Mouse (Mus musculus): ENCODE data around the gene Hmga1. TPM values are rescaled to one million over a fixed set of nuclear protein-coding genes. Genes with fewer than 3 reads are reported as not detected.

Hmga1 gene
- total RNA-seq, 2 experiments from 2014 or later, result 35.1 to 35.6 TPM

DNA sequence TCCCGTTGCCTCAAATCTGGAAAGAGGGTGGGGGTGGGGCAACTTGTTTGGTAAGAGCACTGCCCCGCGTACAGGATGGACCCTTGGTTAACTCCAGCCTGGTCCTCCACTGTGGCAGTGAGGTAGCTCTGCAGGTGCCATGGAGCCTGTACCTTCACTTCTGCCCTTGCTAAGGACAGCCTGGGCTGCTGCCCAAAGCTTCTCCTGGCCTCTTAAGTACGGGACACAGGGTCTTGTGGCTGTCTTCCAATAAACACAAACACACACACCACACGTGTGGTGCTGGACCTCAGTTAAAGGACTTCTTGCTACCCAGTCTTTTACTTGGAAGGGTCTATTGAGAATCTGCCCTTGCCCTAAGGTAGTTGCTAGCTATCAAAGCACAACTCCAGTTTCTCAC, 2.5 kb downstream of the Hmga1 start:
- no peak for DNase-seq (ENCODE audit: low spot score in 2 of 2)

DNA sequence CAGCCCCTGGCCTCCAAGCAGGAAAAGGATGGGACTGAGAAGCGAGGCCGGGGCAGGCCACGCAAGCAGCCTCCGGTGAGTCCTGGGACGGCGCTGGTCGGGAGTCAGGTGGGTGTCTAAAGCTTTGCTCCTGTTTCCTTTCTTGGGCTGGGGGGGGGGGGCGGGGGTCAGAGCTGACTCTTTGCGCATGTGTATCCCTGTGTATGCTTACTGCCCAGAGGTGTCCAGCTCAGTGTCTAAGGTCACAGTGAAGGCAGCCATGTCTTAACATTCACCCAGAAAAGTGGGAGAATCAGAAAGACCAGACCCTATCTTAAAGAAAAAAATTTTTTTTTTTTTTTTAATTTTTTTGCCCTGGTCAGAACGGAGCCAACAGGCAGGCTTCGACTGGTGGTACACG, 3.3 kb downstream of the Hmga1 start:
- no peak for DNase-seq (ENCODE audit: low spot score in 2 of 2)

GRCm38 (mm10) chr17:27560926-27561480, 4.7 kb downstream of the Hmga1 start:
- no peak for DNase-seq (ENCODE audit: low spot score in 2 of 2)

DNA sequence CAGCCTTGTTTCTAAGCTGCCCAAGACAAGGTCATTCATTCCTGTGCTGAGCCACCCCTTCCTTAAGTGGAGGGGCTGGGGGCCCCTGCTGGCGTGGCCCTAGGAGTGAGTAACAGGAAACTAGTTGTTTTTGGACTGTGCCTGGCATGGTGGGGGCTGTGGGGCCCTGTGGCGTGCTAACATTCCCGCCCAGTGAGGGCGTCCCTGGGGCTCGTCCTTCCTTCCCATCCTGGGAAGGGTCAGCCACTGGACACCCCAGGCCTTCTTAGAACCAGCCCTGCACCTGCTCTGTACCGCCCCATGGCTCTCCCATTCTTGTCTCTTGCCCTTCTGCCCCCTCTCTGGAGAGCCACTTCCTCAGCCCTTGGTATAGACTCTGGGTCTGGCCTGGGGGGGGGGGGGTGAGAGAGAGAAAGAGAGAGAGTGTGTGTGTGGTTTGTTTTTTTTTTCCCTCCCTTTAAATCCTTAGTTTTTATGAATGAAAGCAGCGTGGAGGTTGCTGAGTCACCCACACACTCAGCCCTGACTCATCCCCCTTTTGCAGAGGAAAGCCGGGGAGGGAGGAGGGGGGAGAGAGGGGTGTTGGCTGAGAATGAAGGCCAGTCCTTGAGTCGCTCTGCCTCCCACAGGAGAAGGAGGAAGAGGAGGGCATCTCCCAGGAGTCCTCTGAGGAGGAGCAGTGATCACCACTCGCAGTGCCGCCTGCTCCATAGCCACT, 5.7 kb downstream of the Hmga1 start:
- no peak for DNase-seq (ENCODE audit: low spot score in 2 of 2)

GRCm38 (mm10) chr17:27563771-27564244, 7.5 kb downstream of the Hmga1 start:
- DNase-seq (ENCODE audit: low spot score in 2 of 2), result no peak

DNA sequence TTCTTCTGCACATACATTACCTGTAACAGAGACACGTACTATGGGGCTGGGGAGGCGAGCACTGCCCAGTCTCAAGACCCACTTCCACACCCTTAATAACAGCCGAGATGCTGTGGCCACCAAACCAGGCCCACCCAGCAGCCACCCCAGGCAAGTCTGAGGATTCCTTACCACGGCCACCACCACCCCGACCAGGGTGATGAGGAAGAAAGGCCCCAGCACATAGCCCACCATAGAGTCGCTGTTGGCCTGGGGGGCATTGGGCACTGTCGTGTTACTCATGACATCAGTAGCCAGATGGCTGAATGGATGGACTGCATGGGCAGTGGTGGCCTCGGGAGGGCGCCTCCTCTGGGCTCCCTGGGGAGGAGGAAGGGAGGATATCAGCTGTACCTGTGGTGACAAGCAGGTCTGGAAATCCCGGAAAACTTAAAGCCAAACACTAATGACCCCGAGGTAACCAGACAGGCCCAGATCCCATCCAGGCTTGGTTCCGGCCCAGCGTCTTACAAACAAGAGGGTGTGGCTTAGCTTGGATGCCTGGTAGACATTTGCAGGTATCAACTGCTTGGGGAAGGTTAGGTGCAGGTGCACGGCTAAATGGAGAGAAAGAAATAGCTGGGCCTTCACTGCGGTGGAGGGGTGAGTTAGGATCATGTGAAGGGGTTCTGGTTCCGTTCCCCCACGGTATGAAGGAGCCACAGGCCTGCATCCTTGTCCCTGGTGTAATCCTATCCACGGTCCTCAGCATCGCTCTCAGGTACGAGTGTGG, 8.3 kb downstream of the Hmga1 start:
- DNase-seq (ENCODE audit: low spot score in 2 of 2), result peak in 1 of 2 experiments; percentile 47

DNA sequence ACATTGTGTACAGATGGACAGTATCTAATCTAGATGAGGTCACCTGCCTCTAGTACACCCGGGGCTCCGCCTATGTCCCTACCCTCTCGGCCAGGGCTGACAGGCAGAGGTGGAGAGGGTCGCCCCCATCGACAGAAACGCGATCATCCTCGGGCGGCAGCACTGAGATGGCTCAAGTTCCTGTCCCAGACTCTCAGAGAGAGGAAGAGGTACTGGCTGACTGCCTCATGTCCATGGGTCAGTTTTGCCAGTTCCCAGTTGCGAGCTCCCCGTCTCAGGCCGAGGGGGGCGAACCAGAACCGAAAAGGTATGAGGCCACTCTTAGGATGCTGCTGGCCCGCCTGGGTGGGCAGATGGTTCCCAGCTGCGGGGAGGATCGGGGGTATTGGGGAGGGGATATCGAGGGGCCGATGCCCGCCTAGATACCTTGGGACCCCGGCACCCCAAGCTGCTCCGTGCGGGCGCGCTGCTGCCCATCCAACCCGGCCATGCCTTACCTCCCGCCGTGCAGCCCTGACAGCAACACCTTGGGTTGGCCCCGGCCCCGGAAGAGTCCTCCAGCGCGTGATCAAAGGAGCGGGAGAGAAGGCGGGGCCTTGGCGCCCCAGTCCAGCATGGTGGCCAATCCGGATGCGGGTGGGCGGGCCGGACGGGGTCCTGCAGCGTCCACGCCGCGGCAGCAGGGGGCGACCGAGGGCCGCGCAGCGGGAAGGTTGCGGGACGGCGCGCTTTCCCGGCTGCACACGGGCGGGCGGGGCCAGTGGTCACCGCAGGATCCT, 9.1 kb downstream of the Hmga1 start, which contains the start of gene AI413582:
TSS of gene AI413582 (minus strand) at position 594 of the 779 bp plus-strand sequence.
- peak; percentile 98 to 99 for DNase-seq (ENCODE audit: low spot score in 2 of 2)

GRCm38 (mm10) chr17:27565942-27566267, 9.6 kb downstream of the Hmga1 start:
- no peak for DNase-seq (ENCODE audit: low spot score in 2 of 2)

DNA sequence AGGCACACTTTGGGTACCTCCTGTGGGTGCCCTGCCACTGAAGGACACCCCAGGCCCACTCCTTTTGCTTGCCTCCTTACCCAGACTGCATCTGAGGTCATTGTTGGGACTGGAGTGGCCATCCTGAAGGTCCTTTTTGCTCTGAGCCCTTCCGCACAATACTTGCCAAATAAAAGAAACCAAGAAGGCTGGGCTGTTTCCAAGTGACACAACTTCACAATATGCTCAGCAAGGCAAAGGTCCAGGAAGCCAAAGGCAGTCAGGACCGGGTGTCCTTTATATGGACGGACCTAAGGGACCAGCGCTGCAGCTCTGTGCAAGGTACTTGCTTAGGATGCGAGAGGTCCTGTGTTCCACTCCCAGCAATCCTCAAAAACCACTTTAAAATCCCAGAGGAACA, 11.9 kb downstream of the Hmga1 start:
- no peak for DNase-seq (ENCODE audit: low spot score in 2 of 2)

GRCm38 (mm10) chr17:27571315-27571714, 15.0 kb downstream of the Hmga1 start:
- no peak for DNase-seq (ENCODE audit: low spot score in 2 of 2)

DNA sequence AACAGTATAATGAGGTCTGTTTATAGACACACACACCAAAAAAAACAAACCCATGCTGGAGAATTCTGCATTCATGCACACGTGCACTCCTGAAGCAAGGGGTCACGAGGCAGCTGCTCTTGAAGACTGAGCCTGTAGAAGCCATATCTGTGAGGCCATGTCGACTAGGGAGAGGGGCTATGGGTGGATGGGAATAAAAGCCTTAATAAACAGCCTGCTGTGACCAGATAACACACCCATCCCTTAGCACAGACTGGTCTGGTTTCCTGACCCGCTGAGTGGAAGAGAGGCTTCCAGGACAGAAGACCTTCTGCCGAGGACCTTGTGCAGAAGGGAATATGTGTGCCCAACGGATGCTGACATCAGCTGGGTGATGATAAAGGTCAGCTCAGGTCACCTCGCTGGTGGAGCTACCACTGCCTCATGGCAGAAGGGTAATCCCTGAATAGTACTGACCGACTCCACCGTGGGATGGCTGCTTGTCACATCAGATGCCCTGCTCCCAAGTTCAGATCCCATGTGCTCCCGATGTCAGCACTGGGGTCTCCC, 17.5 kb downstream of the Hmga1 start:
- DNase-seq (ENCODE audit: low spot score in 2 of 2), result no peak

- peak; percentile 70 to 84 for DNase-seq (ENCODE audit: low spot score in 2 of 2)
Observed at GRCm38 (mm10) chr17:27574470-27575115, 18.3 kb downstream of the Hmga1 start.

GRCm38 (mm10) chr17:27575116-27575776, 18.9 kb downstream of the Hmga1 start:
- DNase-seq (ENCODE audit: low spot score in 2 of 2), result peak in 1 of 2 experiments; percentile 41

DNA sequence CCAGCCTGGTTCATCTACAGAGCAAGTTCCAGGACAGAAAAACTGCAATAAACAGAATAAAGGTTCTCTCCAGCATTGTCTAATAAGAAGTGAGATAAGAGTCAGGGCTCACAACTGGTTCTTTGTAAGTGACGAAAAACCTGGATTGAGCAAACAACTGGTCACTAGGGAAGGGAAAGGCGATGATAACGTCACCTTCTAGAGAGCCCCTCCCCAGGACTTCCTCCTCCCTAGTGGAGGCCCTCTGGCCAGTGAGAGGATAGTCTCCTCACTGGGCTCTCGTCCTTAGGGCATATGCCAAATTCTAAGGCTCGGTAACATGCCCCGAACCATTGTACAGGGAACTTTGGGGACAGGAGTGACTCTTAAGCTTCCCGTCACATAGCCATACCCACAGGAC, 19.8 kb downstream of the Hmga1 start:
- DNase-seq (ENCODE audit: low spot score in 2 of 2), result no peak

DNA sequence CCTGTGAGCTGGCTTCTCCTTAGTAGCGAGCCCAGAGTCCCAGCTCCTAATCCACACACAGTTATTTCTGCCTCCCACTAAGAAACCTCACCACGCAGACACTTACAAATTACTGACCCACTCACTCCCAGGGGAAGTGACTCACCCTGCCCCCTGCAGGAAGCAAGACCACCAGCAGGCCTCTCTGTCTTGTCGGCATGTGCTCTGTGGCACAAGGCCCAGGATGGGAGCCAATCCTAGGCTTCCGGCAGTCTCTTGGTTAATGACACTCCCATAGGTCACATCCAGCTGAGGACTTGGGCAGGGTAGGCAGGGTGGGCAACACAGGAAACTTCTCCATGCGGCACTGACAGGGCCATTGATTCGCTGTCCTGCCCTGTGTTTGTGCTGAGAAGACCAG, 21.2 kb downstream of the Hmga1 start:
- DNase-seq (ENCODE audit: low spot score in 2 of 2), result peak in 1 of 2 experiments; percentile 62

DNA sequence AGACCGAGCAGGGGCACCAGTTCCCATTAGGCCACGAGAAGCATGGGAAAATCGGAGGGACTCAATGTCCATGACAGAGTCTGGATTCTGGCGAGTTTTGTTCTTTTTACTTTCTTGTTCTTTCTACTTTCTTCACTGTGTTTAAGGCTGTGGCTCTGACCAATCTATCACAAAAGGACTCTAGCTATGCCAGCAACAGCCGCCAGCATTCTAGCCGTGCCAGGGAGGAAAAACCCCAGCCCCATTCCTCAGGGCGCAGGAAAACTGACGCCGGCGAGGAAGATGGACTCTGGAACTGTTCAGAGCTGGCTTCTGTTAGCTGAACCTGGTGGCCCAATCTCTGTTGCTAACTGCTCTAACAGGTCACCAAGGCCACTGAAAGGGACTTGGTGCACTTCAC, 22.2 kb downstream of the Hmga1 start:
- DNase-seq (ENCODE audit: low spot score in 2 of 2), result peak; percentile 61 to 62

DNA sequence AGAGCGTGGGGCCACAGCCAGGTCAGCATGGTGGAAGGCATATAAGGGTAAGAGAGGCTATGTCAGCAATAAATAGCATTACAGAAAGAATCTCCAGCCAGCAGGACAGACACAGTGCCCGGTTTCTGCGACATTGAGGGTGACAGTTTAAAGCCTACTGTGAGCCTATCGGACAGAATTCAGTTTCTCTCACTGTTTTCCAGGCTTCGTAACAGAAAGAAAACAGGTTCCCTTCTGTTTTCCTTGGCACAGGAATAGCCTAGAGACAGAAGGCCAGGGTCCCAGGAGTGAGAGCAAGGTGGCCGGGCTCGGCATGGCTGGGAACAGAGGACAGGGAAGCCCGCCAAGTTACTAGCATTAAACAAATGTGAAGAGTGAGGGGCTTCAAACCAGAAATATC, 23.5 kb downstream of the Hmga1 start:
- DNase-seq (ENCODE audit: low spot score in 2 of 2), result no peak

DNA sequence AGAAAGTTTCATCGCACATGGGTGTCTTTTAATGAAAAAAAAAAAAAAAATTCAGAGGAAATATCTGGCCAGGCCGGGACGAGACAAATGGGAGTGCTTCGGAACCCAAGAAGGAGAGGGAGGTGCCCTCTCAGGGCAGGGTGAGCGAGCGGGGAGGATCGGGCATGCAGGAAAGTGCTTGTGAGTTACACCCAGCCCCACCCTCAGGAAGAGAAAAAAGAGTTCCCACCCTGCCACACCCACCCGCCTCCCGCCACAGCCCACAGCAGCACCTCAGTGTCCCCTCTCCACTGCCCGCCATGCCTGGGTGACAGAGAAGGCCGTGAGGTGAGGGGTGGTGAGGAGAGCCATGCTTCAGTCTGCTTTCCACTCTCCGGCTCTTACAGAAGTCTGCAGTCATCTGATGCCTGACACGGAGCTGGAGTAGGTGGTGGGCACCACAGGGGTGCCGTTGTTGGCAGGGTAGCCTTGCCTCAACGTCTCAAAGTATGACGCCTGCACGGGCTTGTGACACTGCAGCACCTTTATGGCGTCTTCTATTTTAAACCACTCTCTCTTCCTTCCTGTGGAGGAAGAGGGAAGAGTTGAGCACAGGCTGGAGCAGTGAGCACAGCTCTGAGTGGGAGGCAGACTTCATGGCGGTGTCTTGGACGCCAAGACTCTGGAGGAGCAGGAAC, 24.2 kb downstream of the Hmga1 start:
- DNase-seq (ENCODE audit: low spot score in 2 of 2), result no peak

DNA sequence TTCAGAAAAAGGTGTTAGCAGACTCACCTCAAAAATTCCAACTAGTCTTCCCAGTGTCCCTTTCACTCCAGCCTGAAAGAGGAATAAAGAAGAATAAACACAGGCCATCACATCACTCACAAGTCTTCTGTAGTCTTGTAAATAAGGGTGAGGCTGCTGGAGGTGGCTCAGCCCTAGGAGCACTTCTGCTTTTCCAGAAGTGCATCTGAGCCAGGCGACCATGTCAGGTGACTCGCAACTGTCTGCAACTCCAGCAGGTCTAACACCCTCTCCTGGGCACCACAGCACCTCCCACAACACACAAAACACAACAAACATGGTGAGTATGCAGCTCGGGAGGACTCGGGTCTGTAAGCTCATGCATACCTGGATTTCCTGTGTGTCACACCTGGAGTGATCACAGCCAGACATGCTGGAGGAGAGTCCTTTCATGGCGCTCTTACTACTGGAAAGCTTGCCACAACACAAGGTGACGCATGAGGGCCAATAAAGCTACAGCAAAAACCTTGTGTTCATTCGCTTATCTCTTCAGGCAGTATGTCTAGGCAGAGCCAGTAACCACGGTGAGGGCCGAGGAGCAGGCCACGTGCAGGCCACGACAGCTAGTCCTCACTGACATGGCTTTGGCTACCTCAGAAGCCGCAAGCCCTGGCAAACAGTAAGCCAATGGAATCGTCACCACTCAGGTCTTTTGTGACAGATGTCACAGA, 27.0 kb downstream of the Hmga1 start:
- no peak for DNase-seq (ENCODE audit: low spot score in 2 of 2)
